Mouse (Mus musculus): ENCODE results near the gene Tmem175.

Tmem175 gene

DNA sequence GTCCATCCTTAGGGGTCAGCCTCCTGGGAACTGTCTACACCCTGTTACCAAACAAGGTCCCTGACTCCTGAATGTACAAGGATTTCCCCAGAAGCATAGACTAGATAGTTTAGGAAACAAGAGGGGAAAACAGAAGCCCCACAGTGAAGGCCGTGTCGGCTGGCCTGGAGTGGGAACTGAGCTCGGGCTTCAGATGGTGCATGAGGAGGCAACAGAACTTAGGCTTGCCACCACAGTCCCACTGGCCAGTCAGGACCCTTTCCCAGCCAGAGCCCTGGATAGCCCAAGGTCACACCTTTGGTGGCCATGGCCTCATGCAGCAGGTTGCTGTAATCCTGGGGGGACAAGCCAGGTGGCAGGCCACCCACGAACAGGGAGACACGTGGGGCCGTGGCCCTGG lies 23.8 kb downstream of the Tmem175 start:
- DNase-seq (ENCODE audit: extremely low spot score, low spot score): no peak

DNA sequence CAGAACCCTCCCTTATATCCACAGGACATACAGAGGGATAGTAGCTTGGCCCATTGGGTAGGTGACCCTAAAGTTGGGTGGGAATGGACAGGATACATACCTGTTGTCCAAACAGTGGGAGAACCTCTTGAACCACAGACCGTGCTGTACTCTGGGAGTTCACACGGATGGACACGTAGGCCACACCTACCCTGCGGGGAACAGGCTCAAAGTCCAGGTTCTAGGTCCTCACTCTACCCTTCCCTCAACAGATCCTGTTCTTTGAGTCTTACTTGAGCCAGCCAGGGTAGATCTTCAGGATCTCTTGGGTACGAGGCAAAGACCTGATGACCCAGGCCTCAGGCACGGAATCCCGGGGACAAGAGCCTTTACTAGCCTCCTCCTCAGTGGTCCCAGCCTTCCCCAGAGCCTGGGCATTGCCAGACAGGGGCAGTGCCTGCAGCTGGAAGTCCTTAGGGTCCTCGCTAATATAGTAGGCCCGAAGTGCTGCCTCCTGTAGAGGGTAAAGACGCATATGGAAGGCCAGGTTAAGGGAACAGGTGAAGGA lies 24.9 kb downstream of the Tmem175 start:
- DNase-seq (ENCODE audit: extremely low spot score, low spot score): no peak

DNA sequence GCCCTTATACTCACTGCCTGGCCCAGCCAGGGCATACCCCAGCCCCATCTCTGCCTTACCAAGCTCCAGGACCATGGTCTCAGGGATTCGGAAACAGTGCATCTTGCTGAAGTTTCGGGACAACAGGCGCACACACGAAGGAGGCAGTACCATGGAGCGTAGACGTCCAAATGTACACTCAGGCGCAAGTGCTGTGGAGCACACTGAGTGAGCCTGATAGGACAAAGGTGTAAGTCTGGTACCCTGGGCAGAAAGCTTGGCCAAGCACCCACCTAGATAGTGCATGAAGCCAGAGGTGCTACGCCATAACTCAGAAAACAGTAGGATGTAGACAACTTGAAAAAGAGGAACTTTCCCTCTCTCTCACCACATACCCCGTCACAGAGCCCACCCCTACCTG lies 25.8 kb downstream of the Tmem175 start:
- DNase-seq (ENCODE audit: extremely low spot score, low spot score): no peak

DNA sequence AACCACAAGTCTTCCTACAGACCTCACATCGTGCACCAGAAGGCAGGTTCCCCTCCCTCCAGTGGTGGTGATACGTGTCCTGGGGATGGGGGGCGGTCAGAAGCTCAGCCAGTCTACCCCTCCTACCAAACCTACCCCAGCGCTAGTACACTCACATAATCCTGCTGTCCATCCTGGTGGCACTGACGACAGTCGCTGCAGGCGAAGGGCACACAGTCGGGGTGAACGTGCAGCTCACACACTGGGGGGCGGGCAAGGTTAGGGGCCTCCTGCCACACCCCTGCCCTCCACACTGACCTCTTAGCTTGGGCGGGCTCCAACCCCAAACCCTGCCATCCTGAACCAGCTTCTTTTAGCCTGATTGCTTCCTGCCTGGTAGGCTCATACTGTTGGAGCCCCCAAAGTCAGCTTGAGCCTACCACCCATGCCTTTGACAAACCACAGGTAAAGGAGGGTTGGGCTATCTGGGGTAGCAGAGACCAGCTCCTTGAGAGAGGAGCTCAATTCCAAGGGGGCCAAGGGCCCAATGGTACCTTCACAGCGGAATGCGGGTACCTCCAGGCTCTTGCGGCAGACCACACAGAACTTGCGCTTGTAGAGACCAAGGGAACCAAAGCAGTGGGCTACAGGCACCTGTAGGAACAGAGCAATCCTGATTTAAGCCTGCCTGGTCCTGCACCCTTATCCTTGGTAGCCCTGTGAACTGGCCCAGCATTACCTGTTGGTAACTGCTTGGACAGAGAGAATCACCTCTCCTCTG lies 26.5 kb downstream of the Tmem175 start:
- DNase-seq (ENCODE audit: extremely low spot score, low spot score): no peak

DNA sequence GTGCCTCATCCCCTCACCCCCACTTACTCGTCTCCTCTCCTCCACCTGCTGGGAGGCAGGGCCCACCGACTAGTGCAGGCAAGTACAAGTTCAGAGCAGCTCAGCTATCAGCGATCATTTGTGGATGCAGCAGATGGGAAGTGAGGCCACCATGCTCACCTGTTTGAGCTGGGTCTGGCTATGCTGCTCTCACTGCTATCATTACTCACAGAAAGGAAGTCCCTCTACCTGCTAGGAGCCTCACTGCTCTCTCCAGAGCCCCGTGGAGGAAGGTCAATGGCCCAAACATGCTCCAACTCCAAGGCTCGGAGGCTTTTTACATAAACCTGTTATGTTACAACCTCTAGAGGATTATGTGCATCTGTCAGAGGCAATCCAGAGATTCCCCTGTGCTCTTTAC lies 27.8 kb downstream of the Tmem175 start:
- no peak for DNase-seq (ENCODE audit: extremely low spot score, low spot score)

- no peak for DNase-seq (ENCODE audit: extremely low spot score, low spot score)
These were observed 29.0 kb downstream of the Tmem175 start for GRCm38 (mm10) chr5:108658611-108659010.

- DNase-seq (ENCODE audit: extremely low spot score, low spot score): no peak
These were observed 30.4 kb downstream of the Tmem175 start, which contains the start of gene Idua for GRCm38 (mm10) chr5:108659698-108660631. Idua (plus strand) TSS chr5:108660331.

DNA sequence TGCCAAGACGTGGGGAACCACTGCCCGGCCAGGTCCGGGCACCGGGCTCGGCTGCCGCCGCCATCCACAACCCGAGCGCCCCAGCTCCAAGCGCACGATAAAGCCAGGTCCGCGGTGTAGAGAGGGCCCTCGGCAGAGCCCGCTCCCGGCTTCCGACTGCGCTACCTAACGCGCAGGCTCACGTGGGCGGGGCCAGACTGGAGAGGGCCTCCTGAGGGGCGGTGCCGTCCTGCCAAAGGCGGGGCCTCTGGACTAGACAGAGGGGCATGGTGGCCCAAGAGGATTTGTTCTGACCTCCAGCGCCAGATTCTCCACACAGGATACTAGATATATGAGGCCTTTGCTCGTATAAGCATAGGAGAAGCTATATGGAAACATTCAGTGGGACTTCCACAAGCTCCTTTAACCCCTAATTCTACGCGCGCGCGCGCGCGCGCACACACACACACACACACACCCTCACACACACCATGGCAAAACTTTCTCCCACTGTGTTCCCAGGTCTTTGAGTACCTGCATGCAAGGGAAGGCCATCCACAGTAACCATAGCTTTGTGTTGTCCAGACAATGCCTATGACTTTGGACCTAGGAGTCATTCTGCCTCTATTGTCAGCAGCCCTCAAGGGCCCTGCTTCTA lies 31.2 kb downstream of the Tmem175 start:
- peak; percentile 84 for DNase-seq (ENCODE audit: extremely low spot score, low spot score)

DNA sequence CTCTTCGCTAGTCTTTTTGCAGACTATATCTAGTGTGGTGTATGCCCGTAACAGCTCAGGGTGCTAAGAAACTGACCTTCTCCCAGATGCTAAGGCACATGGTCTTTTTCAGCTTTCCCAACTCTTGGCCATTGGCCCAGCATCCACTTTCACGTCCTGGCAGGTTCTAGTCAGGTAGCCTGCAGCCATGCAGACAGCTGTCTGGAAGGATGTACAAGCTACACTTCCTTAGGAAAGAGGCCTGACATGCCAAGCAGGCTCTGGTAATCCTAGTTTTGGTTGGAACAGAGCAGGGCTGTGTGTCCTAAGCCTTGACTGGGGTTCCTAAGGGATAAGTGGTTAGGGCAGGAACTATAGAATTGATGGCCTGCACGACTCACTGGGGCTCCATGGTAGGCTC lies 33.2 kb downstream of the Tmem175 start:
- no peak for DNase-seq (ENCODE audit: extremely low spot score, low spot score)

DNA sequence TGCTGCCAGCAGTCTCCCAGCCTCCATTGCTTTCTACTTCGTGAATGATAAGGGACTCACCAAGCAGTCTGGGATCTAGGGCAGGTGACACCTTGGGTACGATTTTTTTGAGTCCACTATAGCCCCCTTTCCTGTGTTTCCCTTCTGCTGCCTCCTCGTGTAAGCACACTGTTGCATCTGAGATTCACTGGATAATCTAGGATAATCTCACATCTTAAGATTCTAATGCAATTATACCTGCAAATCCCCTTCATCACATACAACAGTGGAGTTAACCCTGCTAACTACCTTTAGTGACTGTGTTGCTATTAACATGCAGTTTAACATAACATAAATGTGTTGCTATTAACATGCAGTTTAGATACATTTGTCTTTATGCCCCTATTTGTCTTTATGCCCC lies 35.5 kb downstream of the Tmem175 start:
- DNase-seq (ENCODE audit: extremely low spot score, low spot score): no peak

DNA sequence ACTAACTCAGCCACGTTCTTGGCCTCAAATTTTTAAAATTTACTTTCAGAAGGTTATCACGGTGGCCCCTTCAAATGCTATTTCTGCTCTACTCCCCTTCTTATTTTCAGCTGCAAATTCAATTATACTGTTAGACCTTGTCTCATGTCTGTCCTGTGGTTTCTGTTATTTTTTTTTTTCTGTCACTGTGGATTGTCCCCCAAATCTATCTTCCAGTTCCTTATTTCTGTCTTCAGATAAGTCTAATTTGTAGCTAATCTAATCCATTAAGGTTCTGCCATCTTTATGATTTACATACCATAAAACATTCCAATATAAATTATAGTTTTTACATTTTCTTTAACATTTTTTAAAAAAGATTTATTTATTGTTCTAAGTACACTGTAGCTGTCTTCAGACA lies 37.8 kb downstream of the Tmem175 start:
- no peak for DNase-seq (ENCODE audit: extremely low spot score, low spot score)

DNA sequence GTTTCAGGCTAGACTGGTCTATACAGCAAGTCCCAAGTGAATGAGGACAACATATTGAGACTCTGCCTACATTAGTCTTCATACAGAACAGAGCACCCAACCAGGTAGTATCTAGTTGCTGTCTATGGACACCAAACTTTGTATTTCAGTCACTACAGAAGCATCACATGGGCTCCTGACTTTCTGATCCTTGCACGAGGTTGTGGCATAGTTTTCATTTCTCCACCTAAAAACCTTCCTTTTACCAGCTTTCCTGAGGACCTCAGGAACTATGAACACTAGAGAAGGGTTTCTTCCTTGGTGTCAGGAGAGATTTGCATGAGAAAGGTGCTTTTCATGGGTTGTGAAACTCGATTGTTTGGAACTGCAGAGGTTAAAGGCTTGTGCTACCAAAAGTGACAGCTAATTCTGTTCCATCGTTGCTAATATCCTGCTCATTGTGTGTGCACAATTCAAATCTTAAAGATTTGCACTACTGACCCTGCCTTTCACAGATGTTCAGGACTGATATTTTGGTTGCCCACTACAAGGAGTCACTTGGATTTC lies 38.9 kb downstream of the Tmem175 start:
- no peak for DNase-seq (ENCODE audit: extremely low spot score, low spot score)

- DNase-seq (ENCODE audit: extremely low spot score, low spot score): peak; percentile 87
These were observed 39.7 kb downstream of the Tmem175 start, which contains the start of gene Dgkq for GRCm38 (mm10) chr5:108668977-108669936. Dgkq (minus strand) TSS chr5:108669672.

DNA sequence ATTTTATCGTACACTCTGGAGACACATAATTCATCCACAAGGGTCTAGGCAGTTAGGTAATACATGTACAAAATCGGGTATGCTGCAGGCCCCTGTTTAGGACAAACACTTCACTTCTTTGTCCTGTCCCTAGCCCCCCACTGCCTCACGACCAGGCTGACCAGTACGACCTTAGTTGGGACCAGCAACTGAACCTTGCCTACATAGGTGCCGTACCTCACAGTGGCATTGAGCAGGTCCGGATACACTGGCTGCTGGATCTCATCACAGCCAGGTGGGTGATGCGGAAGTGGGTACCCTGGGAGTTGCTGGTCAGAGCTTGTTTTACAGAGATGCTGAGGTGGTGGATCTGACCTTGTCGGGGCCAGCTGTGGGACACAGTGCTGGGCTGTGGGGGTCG lies 40.4 kb downstream of the Tmem175 start:
- no peak for DNase-seq (ENCODE audit: extremely low spot score, low spot score)

GRCm38 (mm10) chr5:108670785-108671184 lies 41.2 kb downstream of the Tmem175 start:
- no peak for DNase-seq (ENCODE audit: extremely low spot score, low spot score)

GRCm38 (mm10) chr5:108671757-108672156 lies 42.2 kb downstream of the Tmem175 start:
- DNase-seq (ENCODE audit: extremely low spot score, low spot score): no peak

DNA sequence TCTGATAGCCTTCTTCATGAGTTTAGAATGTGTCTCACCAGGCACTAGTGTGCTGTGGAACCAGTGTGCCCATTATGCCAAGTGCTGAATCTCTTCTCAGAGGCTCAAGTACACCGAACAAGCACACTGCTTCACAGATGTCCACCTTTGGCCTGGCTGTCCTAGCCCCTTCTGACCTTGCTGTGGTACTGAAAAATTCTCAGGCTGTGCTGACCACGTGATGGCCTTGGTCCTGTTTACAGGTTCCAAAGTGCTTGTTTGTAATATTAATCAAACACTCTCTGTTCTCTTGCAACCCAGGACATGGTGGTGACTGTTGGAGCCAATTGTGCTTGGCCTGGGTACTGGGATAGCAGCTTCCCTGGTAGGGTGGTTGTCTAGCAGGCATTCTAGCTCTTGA lies 45.1 kb downstream of the Tmem175 start:
- DNase-seq (ENCODE audit: extremely low spot score, low spot score): no peak

GRCm38 (mm10) chr5:108675251-108675816 lies 45.8 kb downstream of the Tmem175 start, which contains the start of gene Slc26a1:
Slc26a1 (minus strand) TSS chr5:108675569.
- DNase-seq (ENCODE audit: extremely low spot score, low spot score): no peak

DNA sequence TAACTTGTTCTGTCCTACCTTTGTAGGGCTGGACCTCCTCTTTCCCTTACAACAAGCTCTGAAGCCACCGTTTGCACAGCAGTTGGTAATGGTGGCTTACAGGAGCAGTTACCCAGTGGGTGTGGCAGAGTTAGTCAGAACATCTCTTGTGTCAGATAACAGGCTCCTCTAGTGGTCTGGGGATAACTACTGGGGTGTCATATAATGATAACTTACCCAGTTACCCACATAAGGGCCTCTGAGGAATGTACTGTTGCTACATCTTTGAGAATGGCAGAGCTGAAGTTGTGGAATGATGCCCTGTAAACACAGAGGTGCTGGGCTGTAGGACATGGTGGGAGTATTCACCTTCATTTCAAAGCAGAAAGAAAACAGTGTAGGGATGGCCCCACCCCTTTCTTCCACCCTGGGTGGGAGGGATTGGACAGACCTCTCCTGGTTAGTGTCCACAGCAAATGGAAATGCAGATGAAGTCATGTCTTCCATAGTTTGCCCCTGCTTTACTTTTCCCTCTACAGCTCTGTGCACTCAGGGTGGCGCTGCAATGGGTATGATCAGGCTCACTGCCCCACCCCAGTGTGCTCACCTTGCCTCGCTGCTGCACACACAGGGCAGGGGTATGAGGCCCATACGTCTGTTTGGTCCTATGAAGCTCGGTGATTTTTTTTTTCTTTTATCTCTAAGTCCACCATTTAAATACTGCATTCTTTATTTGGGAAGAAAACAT lies 47.4 kb downstream of the Tmem175 start:
- DNase-seq (ENCODE audit: extremely low spot score, low spot score): no peak
